Mouse (Mus musculus) bone marrow, adult 2 months (tissue): ENCODE data around the gene Serpina1b.

Experiments
- CTCF ChIP-seq: fragments of 200-500 bp; IDR thresholded peaks from 2 replicates; pipeline ENCODE4 v1.5.1; 2011; ENCODE audit warnings: low read length, control low read depth; ENCODE audit not compliant: control insufficient read depth, insufficient read depth
- POLR2A ChIP-seq: fragments of 200-500 bp; IDR thresholded peaks from 2 replicates; pipeline ENCODE4 v1.6.1; 2011; ENCODE audit warnings: low read depth, mild to moderate bottlenecking, control low read depth, low read length, borderline replicate concordance; ENCODE audit not compliant: control insufficient read depth

DNA sequence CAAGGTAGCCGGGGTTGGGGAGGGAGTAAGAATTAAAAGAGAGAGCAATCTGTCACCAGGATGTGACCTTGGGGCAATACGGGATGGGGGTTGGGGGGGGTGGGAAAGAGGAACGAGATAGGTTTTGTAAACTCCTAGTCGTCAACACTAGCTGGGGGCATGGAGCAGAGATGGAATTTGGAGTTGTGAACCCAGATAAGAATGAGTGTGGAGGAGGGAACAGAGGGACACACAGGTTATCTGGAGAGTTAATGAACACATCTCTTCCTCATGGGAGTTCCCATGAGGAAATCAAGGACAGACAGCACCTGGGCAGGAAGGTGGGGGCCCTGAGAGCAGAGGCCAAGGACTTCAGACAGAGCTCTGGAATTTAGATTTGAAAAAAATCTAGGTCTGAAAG lies 124.1 kb downstream of the Serpina1b start:
- TF ChIP-seq CTCF (no peak), POLR2A (no peak)
